Mouse (Mus musculus) stomach, postnatal 0 days (tissue): ENCODE measurements at regions not wholly inside any gene's neighbourhood (a gene's known extent, or its start where the extent isn't known, plus 50 kb on each side); places are given as distances from the start of the nearest gene placed in this dataset.

ENCODE experiments used
- ATAC-seq: fragments of 200-750 bp; cut with Nextera tagmentation; 2 replicates; pipeline ENCODE4 v1.8.0; 2017; ENCODE audit not compliant: low FRiP score, low TSS enrichment
- DNase-seq: peaks from one replicate; pipeline ENCODE4 v3.0.0-alpha.2; 2016; ENCODE audit warnings: low spot score
- H3K27ac ChIP-seq: fragments of 300-500 bp; sonication (generic); replicated peaks from 2 replicates; pipeline ENCODE4 v1.5.1; 2014; ENCODE audit warnings: mild to moderate bottlenecking, control low read depth
- H3K27me3 ChIP-seq: fragments of 300-500 bp; sonication (generic); 2 replicates; pipeline ENCODE4 v1.6.1; 2014; ENCODE audit warnings: low read length; ENCODE audit not compliant: control insufficient read depth, insufficient read depth
- H3K36me3 ChIP-seq: fragments of 300-500 bp; sonication (generic); 2 replicates; pipeline ENCODE4 v1.6.1; 2014; ENCODE audit warnings: low read length, mixed read lengths; ENCODE audit not compliant: control insufficient read depth, insufficient read depth
- H3K4me1 ChIP-seq: fragments of 300-500 bp; sonication (generic); replicated peaks from 2 replicates; pipeline ENCODE4 v1.6.1; 2014; ENCODE audit warnings: antibody characterized with exemption; ENCODE audit not compliant: control insufficient read depth, insufficient read depth
- H3K4me2 ChIP-seq: fragments of 300-500 bp; sonication (generic); replicated peaks from 2 replicates; pipeline ENCODE4 v1.6.1; 2014; ENCODE audit warnings: low read depth, mild to moderate bottlenecking, control low read depth, moderate library complexity
- H3K4me3 ChIP-seq: fragments of 300-500 bp; sonication (generic); 2 replicates; pipeline ENCODE4 v1.5.1; 2014; ENCODE audit warnings: low read depth, low read length, control low read depth
- H3K9ac ChIP-seq: fragments of 300-500 bp; sonication (generic); 2 replicates; pipeline ENCODE4 v1.6.1; 2014; ENCODE audit warnings: mild to moderate bottlenecking, low read length, control low read depth, mixed read lengths
- H3K9me3 ChIP-seq: fragments of 300-500 bp; sonication (generic); 2 replicates; pipeline ENCODE4 v1.6.1; 2016; ENCODE audit warnings: low read length; ENCODE audit not compliant: control insufficient read depth
- CTCF ChIP-seq: IDR thresholded peaks from 2 replicates; pipeline ENCODE4 v1.5.1; 2016; ENCODE audit warnings: antibody characterized with exemption, low read depth, mild to moderate bottlenecking, moderate library complexity
- EP300 ChIP-seq: optimal IDR thresholded peaks from 2 replicates; pipeline ENCODE3; 2016; ENCODE audit warnings: antibody characterized with exemption
- WGBS: fragments of 180-500 bp; shearing (Covaris S2); extraction: QIAGEN DNeasy Blood & Tissue Kit; methylation state at CpG from one replicate; pipeline ENCODE4 v1.1.7; 2014; 5-methylcytosine and 5-hydroxymethylcytosine counted together

- 79% methylated on average over 3 of the region's 3 CpGs for WGBS
- Histone ChIP-seq H3K4me2 (no peak overlapping the region), H3K4me3 (no peak overlapping the region), H3K27me3 (no peaks in the 10 kb centered on the region), H3K27ac (no peak overlapping the region), H3K4me1 (no peaks in the 10 kb centered on the region), H3K9me3 (no peaks in the 10 kb centered on the region), H3K9ac (no peak overlapping the region), H3K36me3 (no peaks in the 10 kb centered on the region)
- DNase-seq (no peak), ATAC-seq (no peak)
- TF ChIP-seq CTCF (no peak), EP300 (no peak)
Observed at GRCm38 (mm10) chr10:125039290-125039689, 350.0 kb downstream of the Slc16a7 start.

GRCm38 (mm10) chr10:125035631-125036030 lies 353.6 kb downstream of the Slc16a7 start:
- no peak overlapping the region for H3K9ac ChIP-seq
- no peak for ATAC-seq
- H3K4me2 ChIP-seq: no peak overlapping the region
- H3K27ac ChIP-seq: no peak overlapping the region
- 84% methylated on average over 7 of the region's 7 CpGs for WGBS
- TF ChIP-seq CTCF: no peak
- no peak for TF ChIP-seq EP300
- no peaks in the 10 kb centered on the region for H3K9me3 ChIP-seq
- no peaks in the 10 kb centered on the region for H3K27me3 ChIP-seq
- H3K36me3 ChIP-seq: no peaks in the 10 kb centered on the region
- H3K4me3 ChIP-seq: no peak overlapping the region
- H3K4me1 ChIP-seq: no peaks in the 10 kb centered on the region
- no peak for DNase-seq

GRCm38 (mm10) chr10:125028347-125028746 lies 360.9 kb downstream of the Slc16a7 start:
- Histone ChIP-seq H3K4me1 (no peaks in the 10 kb centered on the region), H3K4me2 (no peak overlapping the region), H3K9ac (no peak overlapping the region), H3K36me3 (no peaks in the 10 kb centered on the region), H3K27ac (no peak overlapping the region), H3K9me3 (no peaks in the 10 kb centered on the region), H3K27me3 (no peaks in the 10 kb centered on the region), H3K4me3 (no peak overlapping the region)
- TF ChIP-seq EP300 (no peak), CTCF (no peak)
- 62% methylated on average over 5 of the region's 5 CpGs for WGBS
- no peak for DNase-seq
- ATAC-seq: no peak

GRCm38 (mm10) chr10:125026851-125027250 lies 362.4 kb downstream of the Slc16a7 start:
- Histone ChIP-seq H3K4me3 (no peak overlapping the region), H3K9me3 (no peaks in the 10 kb centered on the region), H3K4me2 (no peak overlapping the region), H3K36me3 (no peaks in the 10 kb centered on the region), H3K9ac (no peak overlapping the region), H3K27ac (no peak overlapping the region), H3K4me1 (no peaks in the 10 kb centered on the region), H3K27me3 (no peaks in the 10 kb centered on the region)
- ATAC-seq (no peak), DNase-seq (no peak)
- TF ChIP-seq EP300 (no peak), CTCF (no peak)
- 66% methylated on average over 2 of the region's 2 CpGs for WGBS
